In the genomic region with DNA sequence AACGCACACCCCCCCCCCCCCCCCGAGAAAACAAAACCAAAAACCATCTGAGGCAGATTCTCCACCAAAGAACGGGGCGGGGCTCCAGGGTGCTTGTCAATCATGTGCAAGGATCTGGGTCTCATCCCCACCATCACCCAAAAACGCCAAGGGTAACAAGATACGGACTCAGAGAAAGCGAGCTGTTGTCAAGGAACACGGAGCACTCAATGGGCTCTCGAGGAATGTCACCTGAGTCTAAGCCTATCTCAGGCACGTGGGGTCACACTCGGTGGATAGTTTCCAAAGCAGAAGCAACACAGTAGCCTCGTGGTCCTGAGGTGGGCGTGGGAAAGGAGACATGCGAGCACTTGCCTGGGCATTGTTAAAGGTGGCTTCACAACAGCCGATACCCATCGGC, we compare ENCODE assay signal across 9 mouse cellular contexts. TPM values are rescaled to one million over a fixed set of nuclear protein-coding genes. Genes with fewer than 3 reads are reported as not detected.
A peak's percentile ranks its signal among the peaks of the same experiment; 100 is the strongest.
DNase-seq lines count a peak whose midpoint lies in the region; ATAC-seq and TF ChIP-seq lines count a peak whose summit lies in the region.
"Had no signal": no experiment of that assay in that cellular context is flagged by ENCODE, and none has a peak within 500 bp of the region (broad histone marks: within the 10 kb centered on the region; RNA-seq: fewer than 3 reads in every experiment).

No protein-coding gene starts in this region.

- no peak for DNase-seq in forebrain, embryonic 10.5 days (ENCODE audit: extremely low spot score, low spot score)
- no peak for DNase-seq in layer of hippocampus, adult 2 months (ENCODE audit: low spot score in 2 of 2)
- DNase-seq in layer of hippocampus, adult 9-11 months: no peak
- no peak for DNase-seq in layer of hippocampus, postnatal 14 days (ENCODE audit: low spot score in 2 of 2)
- DNase-seq: thymus, postnatal 14 days had no signal

- peaks cover 85% of the 10 kb centered on the region for H3K4me1 ChIP-seq in forebrain, embryonic 10.5 days
- peaks cover 92% of the 10 kb centered on the region for H3K4me1 ChIP-seq in forebrain, embryonic 12.5 days
- H3K4me1 ChIP-seq in brown adipose tissue, adult 24 weeks (ENCODE audit: control insufficient read depth, insufficient read depth, insufficient read length, low read length): peaks cover 49% of the 10 kb centered on the region
- H3K4me1 ChIP-seq in limb, embryonic 13.5 days: peaks cover 76% of the 10 kb centered on the region
- H3K4me1 ChIP-seq in intestine, embryonic 15.5 days (replicated peaks): peaks cover 53% of the 10 kb centered on the region

- no peaks in the 10 kb centered on the region for H3K27me3 ChIP-seq in forebrain, embryonic 10.5 days (ENCODE audit: poor library complexity, severe bottlenecking)
- no peaks in the 10 kb centered on the region for H3K27me3 ChIP-seq in forebrain, embryonic 12.5 days
- H3K27me3 ChIP-seq in limb, embryonic 13.5 days: no peaks in the 10 kb centered on the region
- H3K27me3 ChIP-seq in intestine, embryonic 15.5 days (replicated peaks): no peaks in the 10 kb centered on the region

- H3K9ac ChIP-seq in forebrain, embryonic 12.5 days: no peak overlapping the region
- H3K9ac ChIP-seq in limb, embryonic 13.5 days: no peak overlapping the region
- no peak overlapping the region for H3K9ac ChIP-seq in intestine, embryonic 15.5 days

- H3K27ac ChIP-seq in forebrain, embryonic 10.5 days: 0 out of 2 replicates have a peak overlapping the region, but pooled peaks have one; percentile 17
- no peak overlapping the region for H3K27ac ChIP-seq in forebrain, embryonic 12.5 days
- peak overlapping the region; percentile 67 for H3K27ac ChIP-seq in layer of hippocampus, adult 2 months
- H3K27ac ChIP-seq in brown adipose tissue, adult 24 weeks (replicated peaks; ENCODE audit: low read depth, low read length): peak overlapping the region; percentile 8; the same call in 1 of the 2 replicates
- H3K27ac ChIP-seq in limb, embryonic 13.5 days: peak overlapping the region; percentile 48; the same call in 1 of the 2 replicates
- H3K27ac ChIP-seq in intestine, embryonic 15.5 days: no peak overlapping the region

- H3K4me2 ChIP-seq in forebrain, embryonic 12.5 days: no peak overlapping the region
- no peak overlapping the region for H3K4me2 ChIP-seq in limb, embryonic 13.5 days (replicated peaks)
- no peak overlapping the region for H3K4me2 ChIP-seq in intestine, embryonic 15.5 days (replicated peaks)

- no peak overlapping the region for H3K4me3 ChIP-seq in forebrain, embryonic 10.5 days
- H3K4me3 ChIP-seq in forebrain, embryonic 12.5 days (replicated peaks): no peak overlapping the region
- no peak overlapping the region for H3K4me3 ChIP-seq in layer of hippocampus, adult 2 months
- H3K4me3 ChIP-seq in brown adipose tissue, adult 24 weeks (ENCODE audit: insufficient read depth, low read depth, low read length): no peak overlapping the region
- no peak overlapping the region for H3K4me3 ChIP-seq in limb, embryonic 13.5 days
- no peak overlapping the region for H3K4me3 ChIP-seq in intestine, embryonic 15.5 days (replicated peaks)

- 91% methylated on average over 16 of the region's 16 CpGs for WGBS in forebrain, embryonic 10.5 days
- 85% methylated on average over 16 of the region's 16 CpGs for WGBS in forebrain, embryonic 12.5 days
- WGBS in limb, embryonic 13.5 days: 84% methylated on average over 16 of the region's 16 CpGs
- WGBS in intestine, embryonic 15.5 days: 85% methylated on average over 16 of the region's 16 CpGs

- H3K36me3 ChIP-seq in forebrain, embryonic 10.5 days (replicated peaks): peaks cover 52% of the 10 kb centered on the region
- H3K36me3 ChIP-seq in forebrain, embryonic 12.5 days (replicated peaks): peaks cover 17% of the 10 kb centered on the region
- H3K36me3 ChIP-seq in limb, embryonic 13.5 days: peaks cover 17% of the 10 kb centered on the region
- peaks cover 12% of the 10 kb centered on the region; the same call in 1 of the 2 replicates for H3K36me3 ChIP-seq in intestine, embryonic 15.5 days

- ATAC-seq in forebrain, embryonic 12.5 days (ENCODE audit: low FRiP score): no peak
- no peak for ATAC-seq in limb, embryonic 13.5 days (ENCODE audit: low FRiP score, low read depth)
- ATAC-seq in intestine, embryonic 15.5 days: no peak

- no peak for TF ChIP-seq CTCF in layer of hippocampus, adult 2 months (conservative IDR thresholded peaks at IDR 0.05)

- no peaks in the 10 kb centered on the region for H3K9me3 ChIP-seq in forebrain, embryonic 10.5 days
- no peaks in the 10 kb centered on the region for H3K9me3 ChIP-seq in forebrain, embryonic 12.5 days
- no peaks in the 10 kb centered on the region for H3K9me3 ChIP-seq in limb, embryonic 13.5 days
- no peaks in the 10 kb centered on the region for H3K9me3 ChIP-seq in intestine, embryonic 15.5 days

RNA-seq across cellular contexts. Expression of gene Vps37b, which starts 18.3 kb away (rescaled TPM):
- 50.8 and 51.2 TPM in 2 replicates for polyA plus RNA-seq in forebrain, embryonic 10.5 days (2016; fragmentation: Nextera tagmentation; extraction: Ambion mirVana)
- 70.5 and 73.4 TPM in 2 replicates for polyA plus RNA-seq in forebrain, embryonic 12.5 days (2016; fragmentation: Nextera tagmentation; extraction: Ambion mirVana)
- total RNA-seq in layer of hippocampus, adult 2 months (2021): 10 to 100 TPM; 36.8 to 42.2 TPM
- polyA plus RNA-seq in brown adipose tissue, adult 24 weeks (2012; ENCODE audit: insufficient read depth, insufficient read length, missing spikeins): 2.7 and 3.7 TPM in 2 replicates
- 40.9 and 43.7 TPM in 2 replicates for polyA plus RNA-seq in limb, embryonic 13.5 days (2015; fragmentation: Nextera tagmentation; extraction: Ambion mirVana)
- 28.2 and 28.8 TPM in 2 replicates for polyA plus RNA-seq in intestine, embryonic 15.5 days (2015; fragmentation: Nextera tagmentation; extraction: Ambion mirVana)
- total RNA-seq in layer of hippocampus, postnatal 14 days (2021): 10 to 100 TPM; 35.9 to 41.0 TPM

RNA-seq across cellular contexts. Expression of gene Hip1r, which starts 40.3 kb away (rescaled TPM):
- polyA plus RNA-seq in forebrain, embryonic 10.5 days (2016; fragmentation: Nextera tagmentation; extraction: Ambion mirVana): 7.7 and 11.1 TPM in 2 replicates
- polyA plus RNA-seq in forebrain, embryonic 12.5 days (2016; fragmentation: Nextera tagmentation; extraction: Ambion mirVana): 16.0 and 17.9 TPM in 2 replicates
- 10 to 100 TPM; 42.8 to 43.8 TPM for total RNA-seq in layer of hippocampus, adult 2 months (2021)
- polyA plus RNA-seq in brown adipose tissue, adult 24 weeks (2012; ENCODE audit: insufficient read depth, insufficient read length, missing spikeins): 3.8 and 5.2 TPM in 2 replicates
- 8.6 and 8.8 TPM in 2 replicates for polyA plus RNA-seq in limb, embryonic 13.5 days (2015; fragmentation: Nextera tagmentation; extraction: Ambion mirVana)
- 26.0 and 29.3 TPM in 2 replicates for polyA plus RNA-seq in intestine, embryonic 15.5 days (2015; fragmentation: Nextera tagmentation; extraction: Ambion mirVana)
- total RNA-seq in layer of hippocampus, postnatal 14 days (2021): 10 to 100 TPM; 61.2 to 63.8 TPM

Comparison
In these comparisons a context has a peak if more than half of its experiments do, and no peak if none do; other contexts are left out.
1. H3K27ac ChIP-seq: peak in forebrain, embryonic 10.5 days (single experiment), layer of hippocampus, adult 2 months (single experiment), brown adipose tissue, adult 24 weeks (single experiment) and limb, embryonic 13.5 days (single experiment); none in forebrain, embryonic 12.5 days (single experiment) and intestine, embryonic 15.5 days (single experiment).